Mouse (Mus musculus): ENCODE measurements at regions not wholly inside any gene's neighbourhood (a gene's known extent, or its start where the extent isn't known, plus 50 kb on each side); places are given as distances from the start of the nearest gene placed in this dataset.

GRCm38 (mm10) chr16:76158585-76158984 lies 136.5 kb upstream of the Samsn1 start:
- no peak for DNase-seq (ENCODE audit: low spot score)
- Histone ChIP-seq H3K36me3 (no peaks in the 10 kb centered on the region), H3K27ac (no peak overlapping the region), H3K4me1 (replicated peaks) (no peaks in the 10 kb centered on the region), H3K9me3 (no peaks in the 10 kb centered on the region), H3K27me3 (ENCODE audit: insufficient read depth, poor library complexity, severe bottlenecking) (no peaks in the 10 kb centered on the region), H3K4me3 (no peak overlapping the region)
- 93% methylated on average over 7 of the region's 7 CpGs for WGBS

DNA sequence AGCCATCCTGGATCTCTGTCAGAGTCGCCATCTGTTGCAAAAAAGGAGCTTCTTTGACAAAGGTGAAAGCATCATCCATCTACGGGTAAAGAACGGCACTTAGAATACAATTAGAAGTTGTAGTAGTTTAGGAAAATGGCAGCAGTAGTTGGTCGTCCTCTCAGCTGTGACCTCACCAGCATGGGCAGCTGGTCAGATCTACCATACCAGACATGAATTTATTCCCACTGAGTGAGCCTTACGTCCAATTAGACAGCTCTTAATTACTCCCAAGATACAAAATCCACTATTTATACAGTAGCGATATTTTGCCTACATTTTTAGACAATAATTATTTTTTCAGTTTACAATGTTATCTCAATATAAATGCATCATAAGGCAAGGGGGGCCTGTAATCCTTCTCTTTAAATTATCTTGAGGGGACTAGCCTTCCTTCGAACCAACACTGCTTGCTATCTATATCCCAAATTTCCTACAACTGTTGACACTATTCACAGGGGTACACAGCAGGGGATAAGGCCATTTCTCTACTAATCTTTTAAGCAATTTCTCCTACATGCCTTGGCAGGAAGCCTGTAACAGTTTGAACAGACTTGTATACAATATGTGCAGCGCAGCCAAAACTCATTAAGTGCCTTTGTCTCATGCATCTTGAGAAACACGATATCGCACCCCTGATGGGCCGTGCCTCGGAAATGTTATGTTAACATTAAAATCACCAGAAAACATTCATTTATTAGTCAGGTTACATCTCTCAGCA lies 131.9 kb upstream of the Samsn1 start:
- peak; percentile 7 for DNase-seq (ENCODE audit: low spot score)
- no peaks in the 10 kb centered on the region for H3K9me3 ChIP-seq
- WGBS = 78% methylated on average over 12 of the region's 12 CpGs

GRCm38 (mm10) chr16:76149581-76149980 lies 127.5 kb upstream of the Samsn1 start:
- H3K27me3 ChIP-seq (ENCODE audit: insufficient read depth, poor library complexity, severe bottlenecking) = no peaks in the 10 kb centered on the region
- H3K36me3 ChIP-seq = no peaks in the 10 kb centered on the region
- 85% methylated on average over 5 of the region's 5 CpGs for WGBS
- no peak for DNase-seq (ENCODE audit: low spot score)
- H3K4me3 ChIP-seq = no peak overlapping the region
- H3K9me3 ChIP-seq = no peaks in the 10 kb centered on the region
- no peaks in the 10 kb centered on the region for H3K4me1 ChIP-seq (replicated peaks)
- H3K27ac ChIP-seq = no peak overlapping the region

More for the DNA sequence above, 131.9 kb upstream of the Samsn1 start:
- Histone ChIP-seq H3K4me1 (replicated peaks) (no peaks in the 10 kb centered on the region), H3K4me3 (no peak overlapping the region), H3K27ac (no peak overlapping the region), H3K36me3 (no peaks in the 10 kb centered on the region), H3K27me3 (ENCODE audit: insufficient read depth, poor library complexity, severe bottlenecking) (no peaks in the 10 kb centered on the region)

DNA sequence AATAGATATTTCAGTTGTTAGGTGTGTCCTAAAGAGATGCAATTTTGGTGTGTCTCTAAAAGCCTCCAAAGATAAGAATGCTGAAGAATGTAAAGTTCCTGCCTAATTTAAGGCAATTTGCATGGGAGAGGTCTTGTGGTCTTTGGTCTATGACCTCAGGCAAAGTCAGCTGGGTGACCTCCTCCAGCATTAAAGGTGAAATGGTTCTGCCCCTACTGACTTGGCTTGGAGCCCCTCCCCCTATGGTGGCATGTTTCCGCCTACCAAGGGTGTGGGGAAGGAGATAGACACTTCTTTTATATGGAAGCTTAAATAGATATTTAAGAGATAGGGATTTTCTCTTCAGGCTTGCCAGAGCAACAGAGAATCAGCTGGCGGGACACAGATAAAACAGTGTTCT lies 111.8 kb upstream of the Samsn1 start:
- Histone ChIP-seq H3K36me3 (no peaks in the 10 kb centered on the region), H3K4me1 (replicated peaks) (no peaks in the 10 kb centered on the region), H3K4me3 (no peak overlapping the region), H3K27me3 (ENCODE audit: insufficient read depth, poor library complexity, severe bottlenecking) (no peaks in the 10 kb centered on the region), H3K9me3 (no peaks in the 10 kb centered on the region), H3K27ac (no peak overlapping the region)
- no peak for DNase-seq (ENCODE audit: low spot score)
- 82% methylated on average over 2 of the region's 2 CpGs for WGBS

DNA sequence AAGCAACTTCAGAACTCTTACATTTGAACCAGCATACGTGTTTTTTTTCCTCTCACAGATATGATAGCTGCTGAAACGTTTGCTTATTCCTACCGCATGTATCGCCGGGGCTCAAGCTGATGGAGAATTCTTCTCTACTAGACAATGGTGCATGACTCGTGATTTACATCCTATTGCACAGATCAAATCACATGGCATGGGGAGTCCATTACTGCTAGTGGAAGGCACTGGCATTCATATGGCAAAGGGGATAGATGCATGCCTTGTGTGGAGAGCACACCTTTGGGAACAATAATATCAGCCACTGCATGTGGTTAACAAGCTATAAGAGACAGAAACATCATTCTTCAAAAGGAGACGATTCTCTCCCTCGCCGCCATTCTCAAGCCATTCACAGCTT lies 108.4 kb upstream of the Samsn1 start:
- no peaks in the 10 kb centered on the region for H3K36me3 ChIP-seq
- H3K4me1 ChIP-seq (replicated peaks) = no peaks in the 10 kb centered on the region
- H3K27ac ChIP-seq = no peak overlapping the region
- DNase-seq (ENCODE audit: low spot score) = no peak
- H3K9me3 ChIP-seq = no peaks in the 10 kb centered on the region
- H3K4me3 ChIP-seq = no peak overlapping the region
- WGBS = 90% methylated on average over 9 of the region's 9 CpGs
- no peaks in the 10 kb centered on the region for H3K27me3 ChIP-seq (ENCODE audit: insufficient read depth, poor library complexity, severe bottlenecking)

- Histone ChIP-seq H3K27me3 (ENCODE audit: insufficient read depth, poor library complexity, severe bottlenecking) (no peaks in the 10 kb centered on the region), H3K9me3 (no peaks in the 10 kb centered on the region), H3K27ac (no peak overlapping the region), H3K4me3 (no peak overlapping the region), H3K36me3 (no peaks in the 10 kb centered on the region), H3K4me1 (replicated peaks) (no peaks in the 10 kb centered on the region)
- 92% methylated on average over 2 of the region's 2 CpGs for WGBS
- no peak for DNase-seq (ENCODE audit: low spot score)
These were observed 107.9 kb upstream of the Samsn1 start for GRCm38 (mm10) chr16:76129982-76130381.

GRCm38 (mm10) chr16:76123021-76123384 lies 100.9 kb upstream of the Samsn1 start:
- H3K4me3 ChIP-seq = no peak overlapping the region
- H3K27me3 ChIP-seq (ENCODE audit: insufficient read depth, poor library complexity, severe bottlenecking) = no peaks in the 10 kb centered on the region
- H3K27ac ChIP-seq = no peak overlapping the region
- H3K36me3 ChIP-seq = no peaks in the 10 kb centered on the region
- H3K4me1 ChIP-seq (replicated peaks) = peaks cover 6% of the 10 kb centered on the region; the same call in 1 of the 2 replicates
- H3K9me3 ChIP-seq = no peaks in the 10 kb centered on the region
- no peak for DNase-seq (ENCODE audit: low spot score)
- WGBS = 71% methylated on average over 5 of the region's 5 CpGs

DNA sequence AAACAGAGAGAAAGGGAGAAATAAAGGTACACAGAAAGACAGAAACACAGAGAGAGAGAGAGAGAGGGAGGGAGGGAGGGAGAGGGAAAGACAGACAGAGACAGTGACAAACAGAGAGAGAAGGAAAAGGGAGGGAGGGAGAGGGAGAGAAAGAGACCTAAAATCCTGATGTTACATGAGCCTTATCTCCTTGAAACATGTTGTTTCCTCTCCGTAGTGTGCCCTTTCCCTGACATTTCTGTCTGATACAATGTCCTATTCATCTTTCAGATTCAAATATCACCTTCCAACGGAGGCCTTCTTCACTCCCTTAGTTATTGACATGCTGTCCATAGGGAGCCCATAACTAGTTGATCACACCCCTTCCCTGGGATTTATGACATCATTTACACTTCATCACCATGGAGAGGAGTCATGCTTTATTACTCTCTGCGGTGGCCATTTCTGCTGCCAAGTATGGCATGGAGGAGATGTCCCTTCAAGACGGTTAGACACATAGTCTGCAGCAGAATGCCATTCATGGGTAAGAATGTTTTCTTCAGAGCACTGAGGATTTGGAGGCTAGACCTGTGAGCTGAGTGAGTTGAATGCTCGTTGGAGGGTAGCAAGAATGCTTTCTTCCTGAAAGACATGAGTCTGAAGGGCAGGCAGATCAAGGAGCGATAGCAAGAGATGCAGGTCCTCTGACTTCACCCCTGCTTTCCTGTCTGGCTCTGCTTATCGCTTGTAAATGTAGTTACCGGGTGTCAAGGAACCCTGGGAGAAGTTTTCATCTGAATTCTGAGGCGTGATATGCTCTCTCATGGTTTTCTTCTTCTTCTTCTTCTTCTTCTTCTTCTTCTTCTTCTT lies 100.3 kb upstream of the Samsn1 start:
- H3K27ac ChIP-seq = no peak overlapping the region
- no peaks in the 10 kb centered on the region for H3K27me3 ChIP-seq (ENCODE audit: insufficient read depth, poor library complexity, severe bottlenecking)
- peaks cover 6% of the 10 kb centered on the region; the same call in 1 of the 2 replicates for H3K4me1 ChIP-seq (replicated peaks)
- no peak overlapping the region for H3K4me3 ChIP-seq
- no peak for DNase-seq (ENCODE audit: low spot score)
- WGBS = 74% methylated on average over 9 of the region's 9 CpGs
- no peaks in the 10 kb centered on the region for H3K9me3 ChIP-seq
- H3K36me3 ChIP-seq = no peaks in the 10 kb centered on the region

- no peak overlapping the region for H3K27ac ChIP-seq
- 93% methylated on average over 2 of the region's 2 CpGs for WGBS
- H3K4me1 ChIP-seq (replicated peaks) = peaks cover 6% of the 10 kb centered on the region; the same call in 1 of the 2 replicates
- DNase-seq (ENCODE audit: low spot score) = no peak
- no peaks in the 10 kb centered on the region for H3K27me3 ChIP-seq (ENCODE audit: insufficient read depth, poor library complexity, severe bottlenecking)
- H3K4me3 ChIP-seq = no peak overlapping the region
- H3K36me3 ChIP-seq = no peaks in the 10 kb centered on the region
- no peaks in the 10 kb centered on the region for H3K9me3 ChIP-seq
These were observed 98.6 kb upstream of the Samsn1 start for GRCm38 (mm10) chr16:76120712-76121111.

- Histone ChIP-seq H3K4me3 (no peak overlapping the region), H3K36me3 (no peaks in the 10 kb centered on the region), H3K27ac (no peak overlapping the region), H3K4me1 (replicated peaks) (no peaks in the 10 kb centered on the region), H3K9me3 (no peaks in the 10 kb centered on the region), H3K27me3 (ENCODE audit: insufficient read depth, poor library complexity, severe bottlenecking) (no peaks in the 10 kb centered on the region)
- DNase-seq (ENCODE audit: low spot score) = no peak
- 96% methylated on average over 3 of the region's 3 CpGs for WGBS
These were observed 88.3 kb upstream of the Samsn1 start for GRCm38 (mm10) chr16:76110383-76110782.

GRCm38 (mm10) chr16:76108464-76108863 lies 86.4 kb upstream of the Samsn1 start:
- Histone ChIP-seq H3K4me1 (replicated peaks) (no peaks in the 10 kb centered on the region), H3K9me3 (no peaks in the 10 kb centered on the region), H3K36me3 (no peaks in the 10 kb centered on the region), H3K27me3 (ENCODE audit: insufficient read depth, poor library complexity, severe bottlenecking) (no peaks in the 10 kb centered on the region), H3K27ac (no peak overlapping the region), H3K4me3 (no peak overlapping the region)
- 92% methylated on average over 2 of the region's 2 CpGs for WGBS
- DNase-seq (ENCODE audit: low spot score) = no peak

- Histone ChIP-seq H3K36me3 (no peaks in the 10 kb centered on the region), H3K27me3 (ENCODE audit: insufficient read depth, poor library complexity, severe bottlenecking) (no peaks in the 10 kb centered on the region), H3K27ac (no peak overlapping the region), H3K4me3 (no peak overlapping the region), H3K9me3 (no peaks in the 10 kb centered on the region), H3K4me1 (replicated peaks) (no peaks in the 10 kb centered on the region)
- 95% methylated on average over 6 of the region's 6 CpGs for WGBS
- no peak for DNase-seq (ENCODE audit: low spot score)
These were observed 82.6 kb upstream of the Samsn1 start for GRCm38 (mm10) chr16:76104673-76105072.

GRCm38 (mm10) chr16:76101773-76102172 lies 79.7 kb upstream of the Samsn1 start:
- no peak for DNase-seq (ENCODE audit: low spot score)
- WGBS = 80% methylated on average over 3 of the region's 3 CpGs
- no peaks in the 10 kb centered on the region for H3K36me3 ChIP-seq

More at GRCm38 (mm10) chr16:76101773-76102172, 79.7 kb upstream of the Samsn1 start:
- Histone ChIP-seq H3K4me1 (replicated peaks) (no peaks in the 10 kb centered on the region), H3K4me3 (no peak overlapping the region), H3K27me3 (ENCODE audit: insufficient read depth, poor library complexity, severe bottlenecking) (no peaks in the 10 kb centered on the region), H3K9me3 (no peaks in the 10 kb centered on the region), H3K27ac (no peak overlapping the region)

Measured in hindbrain, embryonic 10.5 days (tissue).